Mouse (Mus musculus) liver, embryonic 16.5 days (tissue): ENCODE results near the gene Gpr55. TPM values are rescaled to one million over a fixed set of nuclear protein-coding genes. Genes with fewer than 3 reads are reported as not detected.

Experiments
- ATAC-seq: fragments of 200-750 bp; cut with Nextera tagmentation; 2 replicates; pipeline ENCODE4 v1.8.0; 2017; ENCODE audit warnings: low read depth, mild to moderate bottlenecking, moderate number of reproducible peaks, moderate library complexity
- H3K27ac ChIP-seq: fragments of 300-500 bp; sonication (generic); 2 replicates; pipeline ENCODE4 v1.5.1; 2014; ENCODE audit warnings: mild to moderate bottlenecking, low read length
- H3K27me3 ChIP-seq: fragments of 300-500 bp; sonication (generic); 2 replicates; pipeline ENCODE4 v1.6.1; 2014; ENCODE audit warnings: low read depth, low read length, mixed read lengths; ENCODE audit not compliant: control insufficient read depth, insufficient read depth
- H3K36me3 ChIP-seq: fragments of 300-500 bp; sonication (generic); 2 replicates; pipeline ENCODE4 v1.6.1; 2014; ENCODE audit warnings: mild to moderate bottlenecking; ENCODE audit not compliant: control insufficient read depth, insufficient read depth
- H3K4me1 ChIP-seq: fragments of 300-500 bp; sonication (generic); 2 replicates; pipeline ENCODE4 v1.6.1; 2014; ENCODE audit warnings: low read depth, low read length, mixed read lengths; ENCODE audit not compliant: control insufficient read depth
- H3K4me2 ChIP-seq: fragments of 300-500 bp; sonication (generic); 2 replicates; pipeline ENCODE4 v1.6.1; 2014; ENCODE audit warnings: low read depth, low read length, mixed read lengths
- H3K4me3 ChIP-seq: fragments of 300-500 bp; sonication (generic); 2 replicates; pipeline ENCODE4 v1.5.1; 2014; ENCODE audit warnings: low read depth, mild to moderate bottlenecking, low read length
- H3K9ac ChIP-seq: fragments of 300-500 bp; sonication (generic); 2 replicates; pipeline ENCODE4 v1.6.1; 2014; ENCODE audit warnings: low read depth, low read length
- H3K9me3 ChIP-seq: fragments of 300-500 bp; sonication (generic); replicated peaks from 2 replicates; pipeline ENCODE4 v1.6.1; 2016; ENCODE audit warnings: low read length; ENCODE audit not compliant: control insufficient read depth
- WGBS: fragments of 180-500 bp; shearing (Covaris S2); extraction: QIAGEN DNeasy Blood & Tissue Kit; methylation state at CpG from one replicate; pipeline ENCODE4 v1.1.7; 2014; ENCODE audit not compliant: insufficient replicate concordance; 5-methylcytosine and 5-hydroxymethylcytosine counted together
- polyA plus RNA-seq: library from polyadenylated mRNA; unstranded; fragments of >200 nt; fragmentation: Nextera tagmentation; extraction: Ambion mirVana; gene quantifications from 2 replicates; pipeline ENCODE4 v1.2.1, GENCODE M21; 2015

Gpr55 gene
- polyA plus RNA-seq, 1 experiment from 2014 or later: 0.05 TPM

DNA sequence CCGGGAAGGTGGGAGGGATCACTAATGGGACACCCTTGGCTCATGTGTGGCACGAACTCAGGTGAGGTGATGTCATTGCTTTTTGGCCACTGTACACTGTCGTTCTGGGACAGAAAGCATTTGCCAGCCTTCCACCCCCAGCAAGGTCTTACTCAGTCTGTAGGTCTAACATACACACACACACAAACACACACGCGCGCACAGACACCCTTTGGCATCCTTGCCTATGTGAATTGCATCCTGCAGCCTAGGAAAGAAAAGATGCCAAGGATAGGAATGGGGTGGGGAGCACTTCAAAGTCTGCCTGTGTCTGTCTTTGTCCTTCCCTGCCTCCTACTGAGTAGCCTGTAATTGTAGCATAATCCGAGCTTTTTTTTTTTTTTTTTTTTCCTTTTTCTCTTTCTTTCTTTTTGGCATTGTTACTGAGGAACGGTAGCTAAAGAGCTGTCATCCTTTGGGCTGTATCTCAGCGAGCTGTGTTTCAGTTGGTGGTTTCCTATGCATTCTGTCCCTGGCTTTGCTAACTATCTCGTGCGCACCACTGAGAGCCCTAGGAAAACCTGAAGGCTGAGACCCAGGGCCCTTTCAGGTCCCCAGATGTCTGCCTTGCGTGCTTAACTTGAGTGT, 61.9 kb downstream of the Gpr55 start:
- Histone ChIP-seq H3K4me2 (no peak overlapping the region), H3K27ac (no peak overlapping the region), H3K9me3 (no peaks in the 10 kb centered on the region), H3K27me3 (no peaks in the 10 kb centered on the region), H3K4me3 (no peak overlapping the region), H3K4me1 (peaks cover 50% of the 10 kb centered on the region), H3K36me3 (no peaks in the 10 kb centered on the region), H3K9ac (no peak overlapping the region)
- peak; percentile 35 for ATAC-seq
- WGBS: 45% methylated on average over 12 of the region's 12 CpGs

GRCm38 (mm10) chr1:85897901-85898760, 62.7 kb downstream of the Gpr55 start:
- Histone ChIP-seq H3K36me3 (no peaks in the 10 kb centered on the region), H3K4me1 (peaks cover 50% of the 10 kb centered on the region), H3K9ac (no peak overlapping the region), H3K27ac (no peak overlapping the region), H3K27me3 (no peaks in the 10 kb centered on the region), H3K9me3 (no peaks in the 10 kb centered on the region), H3K4me2 (no peak overlapping the region), H3K4me3 (no peak overlapping the region)
- 55% methylated on average over 8 of the region's 8 CpGs for WGBS
- ATAC-seq: no peak

DNA sequence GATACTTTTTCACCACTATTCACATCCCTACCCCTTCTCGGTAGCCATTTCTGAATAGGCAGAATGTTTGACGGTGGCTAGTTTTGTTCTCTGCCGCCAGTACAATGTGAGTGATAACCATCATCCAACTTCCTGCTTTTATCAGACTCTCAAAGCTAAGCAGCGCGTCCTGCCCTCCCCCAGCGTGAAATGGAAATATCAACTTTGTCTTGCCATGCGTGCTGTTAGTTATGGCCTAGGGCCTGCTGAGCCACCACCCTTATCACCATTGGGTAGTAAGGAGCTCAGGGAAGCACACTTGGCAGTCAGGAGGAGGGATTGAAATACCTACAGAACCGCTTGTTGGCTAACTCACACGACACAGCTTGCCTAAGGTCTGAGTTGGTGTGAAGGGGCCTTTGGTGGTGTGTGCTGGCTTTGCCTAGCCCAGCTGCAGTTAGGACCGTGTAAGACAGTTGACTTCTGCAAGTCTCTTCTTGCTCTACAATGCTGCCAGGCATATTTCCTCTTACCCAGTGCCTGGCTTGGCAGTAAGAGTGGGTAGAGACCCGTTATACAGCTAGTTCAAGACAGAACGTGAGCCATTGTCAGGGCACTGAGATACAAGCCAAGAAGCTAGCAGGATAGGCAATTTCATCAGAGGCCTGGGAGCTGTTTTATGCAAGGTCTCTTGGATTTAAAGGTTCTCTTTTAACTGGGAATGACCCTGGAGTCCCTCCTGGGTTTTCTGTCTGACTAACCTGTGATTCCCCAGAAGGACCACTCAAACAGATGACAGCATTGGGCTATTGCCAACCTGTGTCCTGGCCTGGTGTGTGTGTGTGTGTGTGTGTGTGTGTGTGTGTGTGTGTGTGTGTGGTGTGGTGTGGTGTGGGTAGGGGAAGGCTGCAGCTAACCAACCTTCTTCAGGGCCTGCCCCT, 63.8 kb downstream of the Gpr55 start:
- Histone ChIP-seq H3K4me3 (no peak overlapping the region), H3K36me3 (no peaks in the 10 kb centered on the region), H3K27me3 (no peaks in the 10 kb centered on the region), H3K9ac (no peak overlapping the region), H3K4me2 (peak overlapping the region; percentile 24), H3K9me3 (no peaks in the 10 kb centered on the region), H3K4me1 (peaks cover 46% of the 10 kb centered on the region), H3K27ac (no peak overlapping the region)
- 22% methylated on average over 12 of the region's 12 CpGs for WGBS
- no peak for ATAC-seq

DNA sequence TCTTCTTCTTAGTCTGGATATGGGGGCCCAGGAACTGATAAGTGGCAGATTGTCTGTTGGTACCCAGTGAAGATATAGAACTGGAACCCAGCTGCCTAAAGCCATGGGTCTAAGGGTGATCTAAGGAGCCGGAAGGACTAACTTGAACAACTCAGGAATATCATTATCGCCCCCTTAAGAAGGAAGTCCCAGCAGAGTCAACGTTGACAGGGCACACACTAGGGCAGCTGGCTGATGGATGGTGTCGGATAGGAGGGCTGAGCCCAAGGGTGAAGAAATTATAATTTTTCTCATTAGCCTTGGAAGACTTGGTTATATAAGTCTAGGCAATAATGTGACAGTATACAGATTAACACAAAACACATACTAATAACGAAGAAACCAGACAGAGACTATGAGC, 64.7 kb downstream of the Gpr55 start:
- ATAC-seq: no peak
- no peaks in the 10 kb centered on the region for H3K27me3 ChIP-seq
- no peaks in the 10 kb centered on the region for H3K9me3 ChIP-seq
- WGBS: 65% methylated on average over 5 of the region's 5 CpGs
- peaks cover 38% of the 10 kb centered on the region for H3K4me1 ChIP-seq
- H3K9ac ChIP-seq: no peak overlapping the region
- 0 out of 2 replicates have a peak overlapping the region, but pooled peaks have one; percentile 3 for H3K27ac ChIP-seq
- peak overlapping the region; percentile 84 for H3K4me2 ChIP-seq
- H3K36me3 ChIP-seq: no peaks in the 10 kb centered on the region
- no peak overlapping the region for H3K4me3 ChIP-seq

- peak; percentile 59 for ATAC-seq
- H3K36me3 ChIP-seq: no peaks in the 10 kb centered on the region
- peak overlapping the region; percentile 41 for H3K27ac ChIP-seq
- H3K4me2 ChIP-seq: peak overlapping the region; percentile 84
- peak overlapping the region; percentile 71 for H3K9ac ChIP-seq
- H3K27me3 ChIP-seq: no peaks in the 10 kb centered on the region
- H3K4me1 ChIP-seq: peaks cover 35% of the 10 kb centered on the region
- H3K9me3 ChIP-seq: no peaks in the 10 kb centered on the region
- 6% methylated on average over 15 of the region's 15 CpGs for WGBS
- peak overlapping the region; percentile 76 for H3K4me3 ChIP-seq
These were observed 65.4 kb downstream of the Gpr55 start for GRCm38 (mm10) chr1:85895391-85895837.

DNA sequence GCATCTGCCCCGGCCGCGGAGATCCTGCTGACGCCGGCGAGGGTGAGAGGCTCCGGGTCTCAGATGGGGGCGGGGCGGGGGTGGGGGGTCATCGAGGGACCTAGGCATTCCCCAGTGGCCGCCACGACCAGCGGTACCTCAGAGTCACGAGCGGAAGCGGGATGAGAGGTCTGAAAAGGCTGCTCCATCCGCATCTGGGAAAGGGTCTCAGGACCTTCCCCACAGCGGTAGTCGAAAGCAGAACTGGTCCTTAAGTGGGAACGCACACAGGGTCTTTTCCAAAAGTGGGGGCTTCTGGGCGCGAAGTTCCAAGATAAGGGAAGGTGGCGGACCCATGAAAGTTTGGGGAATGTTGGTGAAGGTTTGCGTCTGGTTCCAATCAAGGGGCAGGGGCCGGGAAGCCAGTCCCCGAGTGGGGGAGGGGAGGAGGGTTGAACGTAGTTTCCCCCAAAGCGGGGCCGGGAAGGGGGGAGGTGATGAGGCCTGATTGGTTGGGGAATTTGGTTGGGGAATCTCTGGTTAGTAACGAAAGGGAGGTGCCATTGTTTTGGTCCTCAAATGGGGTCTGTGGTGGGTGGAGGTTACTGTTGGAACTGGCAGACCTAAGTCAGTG, 66.0 kb downstream of the Gpr55 start:
- ATAC-seq: 0 out of 2 replicates have a peak, but pooled peaks have one; percentile 5
- Histone ChIP-seq H3K36me3 (no peaks in the 10 kb centered on the region), H3K4me3 (peak overlapping the region; percentile 76), H3K27ac (peak overlapping the region; percentile 41), H3K27me3 (no peaks in the 10 kb centered on the region), H3K9me3 (no peaks in the 10 kb centered on the region), H3K4me2 (peak overlapping the region; percentile 84), H3K4me1 (peaks cover 30% of the 10 kb centered on the region), H3K9ac (peak overlapping the region; percentile 71)
- 0% methylated on average over 30 of the region's 30 CpGs for WGBS

DNA sequence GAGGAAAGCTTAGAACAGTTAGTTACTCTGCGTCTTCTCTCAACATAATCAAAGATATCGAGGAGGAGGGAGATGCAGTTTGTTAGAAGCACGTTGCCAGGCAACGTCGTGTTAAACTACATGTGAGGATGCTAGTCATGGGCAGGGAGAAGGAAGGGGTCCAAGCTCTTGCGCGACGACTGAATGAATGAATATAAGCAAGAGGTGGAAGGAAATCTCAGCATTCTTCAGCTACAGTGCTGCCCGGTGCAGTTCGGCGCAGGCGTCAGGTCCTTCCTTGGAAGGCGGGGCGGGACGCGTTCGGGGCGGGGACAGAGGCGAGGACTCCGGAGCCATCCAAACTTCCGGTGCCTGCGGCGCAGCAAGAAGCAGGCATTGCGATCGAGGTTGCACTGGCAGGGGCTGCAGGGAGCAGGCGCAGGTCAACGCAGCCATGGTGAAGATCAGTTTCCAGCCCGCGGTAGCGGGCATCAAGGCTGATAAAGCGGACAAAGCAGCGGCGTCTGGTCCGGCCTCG, 66.5 kb downstream of the Gpr55 start, which contains the start of gene Itm2c:
Itm2c (plus strand) TSS at position 51 of the 517 bp plus-strand sequence.
- Histone ChIP-seq H3K4me1 (peaks cover 30% of the 10 kb centered on the region), H3K4me3 (peak within 1 kb of the TSS; percentile 76), H3K27me3 (no peaks in the 10 kb centered on the region), H3K9ac (peak within 1 kb of the TSS; percentile 71), H3K9me3 (no peaks in the 10 kb centered on the region), H3K4me2 (peak within 1 kb of the TSS; percentile 84), H3K27ac (peak within 1 kb of the TSS; percentile 41), H3K36me3 (no peaks in the 10 kb centered on the region)
- ATAC-seq: peak; percentile 64
- 2% methylated on average over 35 of the region's 35 CpGs for WGBS
